Mouse (Mus musculus) midbrain, postnatal 0 days (tissue): ENCODE data around the gene Slc1a2. TPM values are rescaled to one million over a fixed set of nuclear protein-coding genes. Genes with fewer than 3 reads are reported as not detected.

Experiments used
- ATAC-seq: fragments of 200-750 bp; cut with Nextera tagmentation; 2 replicates; pipeline ENCODE4 v1.8.0; 2017; ENCODE audit warnings: moderate number of reproducible peaks, mild to moderate bottlenecking, moderate TSS enrichment, moderate library complexity; ENCODE audit not compliant: low FRiP score
- DNase-seq: peaks from one replicate; pipeline ENCODE4 v3.0.0-alpha.2; 2015; ENCODE audit warnings: low spot score
- H3K27ac ChIP-seq: fragments of 300-500 bp; sonication (generic); 2 replicates; pipeline ENCODE4 v1.5.1; 2014; ENCODE audit warnings: low read depth, mild to moderate bottlenecking, low read length, mixed read lengths
- H3K27me3 ChIP-seq: fragments of 300-500 bp; sonication (generic); 2 replicates; pipeline ENCODE4 v1.6.1; 2014; ENCODE audit warnings: low read length, control low read depth, mixed read lengths; ENCODE audit not compliant: insufficient read depth
- H3K36me3 ChIP-seq: fragments of 300-500 bp; sonication (generic); 2 replicates; pipeline ENCODE4 v1.6.1; 2014; ENCODE audit warnings: low read length, control low read depth, mixed read lengths; ENCODE audit not compliant: insufficient read depth
- H3K4me1 ChIP-seq: fragments of 300-500 bp; sonication (generic); 2 replicates; pipeline ENCODE4 v1.6.1; 2014; ENCODE audit warnings: mild to moderate bottlenecking, control low read depth, antibody characterized with exemption, low read length, mixed read lengths; ENCODE audit not compliant: insufficient read depth
- H3K4me2 ChIP-seq: fragments of 300-500 bp; sonication (generic); 2 replicates; pipeline ENCODE4 v1.6.1; 2014; ENCODE audit warnings: low read depth, mild to moderate bottlenecking, low read length, mixed read lengths; ENCODE audit not compliant: poor library complexity, severe bottlenecking
- H3K4me3 ChIP-seq: fragments of 300-500 bp; sonication (generic); 2 replicates; pipeline ENCODE4 v1.5.1; 2014; ENCODE audit warnings: low read depth, mild to moderate bottlenecking, low read length, moderate library complexity
- H3K9ac ChIP-seq: fragments of 300-500 bp; sonication (generic); replicated peaks from 2 replicates; pipeline ENCODE4 v1.6.1; 2014; ENCODE audit warnings: mild to moderate bottlenecking, low read length, moderate library complexity, mixed read lengths; ENCODE audit not compliant: poor library complexity, severe bottlenecking
- H3K9me3 ChIP-seq: fragments of 300-500 bp; sonication (generic); 2 replicates; pipeline ENCODE4 v1.6.1; 2016; ENCODE audit warnings: low read length, control low read depth
- CTCF ChIP-seq: IDR thresholded peaks from 2 replicates; pipeline ENCODE4 v1.5.1; 2016; ENCODE audit warnings: antibody characterized with exemption, mild to moderate bottlenecking
- WGBS: fragments of 180-500 bp; shearing (Covaris S2); extraction: QIAGEN DNeasy Blood & Tissue Kit; methylation state at CpG from one replicate; pipeline ENCODE4 v1.1.7; 2014; 5-methylcytosine and 5-hydroxymethylcytosine counted together
- polyA plus RNA-seq: library from polyadenylated mRNA; unstranded; fragments of >200 nt; fragmentation: Nextera tagmentation; extraction: Ambion mirVana; gene quantifications from 2 replicates; pipeline ENCODE4 v1.2.1, GENCODE M21; 2015
- total RNA-seq: library from RNA; depleted of rRNA; stranded (reverse); fragments of >200 nt; gene quantifications from 2 replicates; pipeline ENCODE4 v1.2.3, GENCODE M21; 2014; rRNA removed

Gene Slc1a2
- total and polyA plus RNA-seq, 2 experiments from 2014 or later: 15.7 to 102 TPM

DNA sequence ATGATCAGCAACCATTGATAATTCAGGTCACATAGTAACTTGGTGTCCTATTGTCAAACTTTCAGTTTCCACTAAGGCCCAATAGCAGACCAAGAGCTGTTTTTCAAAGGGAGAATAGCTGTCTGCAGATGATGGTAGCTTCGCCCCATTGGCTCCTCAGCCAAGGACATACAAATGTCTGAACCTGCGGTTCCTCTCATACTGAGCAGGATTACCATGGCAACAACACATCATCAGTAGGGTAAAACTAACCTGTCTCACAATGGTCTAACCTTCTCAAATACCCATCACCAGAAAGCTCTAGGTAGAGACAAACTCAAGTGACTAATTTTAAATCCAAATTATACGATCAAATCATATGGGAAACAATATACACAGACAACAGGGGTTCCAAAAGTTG lies 170.7 kb downstream of the Slc1a2 start:
- Histone ChIP-seq H3K27ac (no peak overlapping the region), H3K4me1 (no peaks in the 10 kb centered on the region), H3K9ac (no peak overlapping the region), H3K4me3 (no peak overlapping the region), H3K27me3 (no peaks in the 10 kb centered on the region), H3K9me3 (no peaks in the 10 kb centered on the region), H3K36me3 (no peaks in the 10 kb centered on the region), H3K4me2 (no peak overlapping the region)
- no peak for DNase-seq
- peak; percentile 66; the same call in 1 of the 2 replicates for ATAC-seq
- 79% methylated on average over 3 of the region's 3 CpGs for WGBS
- no peak for TF ChIP-seq CTCF

DNA sequence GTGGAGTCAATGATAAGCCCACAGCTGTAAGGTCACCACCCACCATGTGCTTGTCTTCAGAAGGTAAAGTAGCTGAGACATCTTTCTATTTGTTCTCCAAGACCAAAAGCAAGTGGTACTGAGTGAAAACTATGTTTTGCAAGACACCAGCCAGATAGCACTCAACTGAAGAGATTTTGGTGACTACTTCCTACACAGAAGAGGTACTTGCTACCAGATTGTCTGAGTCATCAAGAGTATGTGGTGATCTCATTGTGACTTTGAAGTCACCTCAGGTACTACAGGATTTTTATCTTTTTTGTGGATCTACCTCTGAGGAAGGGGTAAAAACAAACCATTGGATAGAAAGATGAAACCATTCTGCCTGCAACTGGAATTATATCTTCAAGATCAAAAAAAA lies 173.1 kb downstream of the Slc1a2 start:
- TF ChIP-seq CTCF: no peak
- H3K4me1 ChIP-seq: no peaks in the 10 kb centered on the region
- H3K36me3 ChIP-seq: no peaks in the 10 kb centered on the region
- H3K4me2 ChIP-seq: no peak overlapping the region
- no peak overlapping the region for H3K27ac ChIP-seq
- no peaks in the 10 kb centered on the region for H3K27me3 ChIP-seq
- DNase-seq (no peak), ATAC-seq (no peak)
- H3K9me3 ChIP-seq: no peaks in the 10 kb centered on the region
- H3K9ac ChIP-seq: no peak overlapping the region
- H3K4me3 ChIP-seq: no peak overlapping the region

DNA sequence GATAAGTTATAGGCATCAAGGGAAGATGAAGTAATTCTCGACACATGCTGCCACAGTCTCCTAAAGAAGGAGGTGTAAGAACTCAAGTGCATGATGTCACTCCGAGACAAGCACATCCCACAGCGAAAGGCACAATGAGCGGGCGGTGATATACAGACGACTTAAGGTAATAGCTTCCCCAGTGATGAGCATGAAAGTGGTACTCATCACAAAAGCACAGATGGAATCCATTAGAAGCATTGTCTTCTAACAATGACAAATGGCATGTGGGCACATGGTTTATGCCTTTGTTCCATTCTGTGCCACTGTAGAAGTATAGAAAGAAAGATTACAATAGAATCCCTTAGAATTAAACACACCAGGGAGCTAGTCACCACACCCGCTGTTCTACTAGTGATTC lies 179.7 kb downstream of the Slc1a2 start:
- Histone ChIP-seq H3K36me3 (no peaks in the 10 kb centered on the region), H3K9me3 (no peaks in the 10 kb centered on the region), H3K4me1 (no peaks in the 10 kb centered on the region), H3K27ac (no peak overlapping the region), H3K9ac (no peak overlapping the region), H3K27me3 (no peaks in the 10 kb centered on the region), H3K4me3 (no peak overlapping the region), H3K4me2 (no peak overlapping the region)
- ATAC-seq (no peak), DNase-seq (peak; percentile 16)
- 75% methylated on average over 7 of the region's 7 CpGs for WGBS
- TF ChIP-seq CTCF: no peak

Other genes with a start within 250 kb of the Slc1a2 start
- 78.9 and 91.8 TPM in 2 replicates for gene Fjx1, start 206.2 kb upstream of the Slc1a2 start, total RNA-seq
- 27.1 and 28.5 TPM in 2 replicates for gene Fjx1, start 206.2 kb upstream of the Slc1a2 start, polyA plus RNA-seq
- 4.8 and 9.6 TPM in 2 replicates for gene Pamr1, start 108.6 kb upstream of the Slc1a2 start, total RNA-seq
- gene Pamr1, start 108.6 kb upstream of the Slc1a2 start, polyA plus RNA-seq: 10.3 and 11.6 TPM in 2 replicates
- gene Cd44, start 243.0 kb downstream of the Slc1a2 start, total RNA-seq: 5.4 and 6.2 TPM in 2 replicates
- gene Cd44, start 243.0 kb downstream of the Slc1a2 start, polyA plus RNA-seq: 2.9 and 3.4 TPM in 2 replicates